Mouse (Mus musculus) C2C12 (cell line): ENCODE data around the gene Pop5. TPM values are rescaled to one million over a fixed set of nuclear protein-coding genes. Genes with fewer than 3 reads are reported as not detected.

Experiments
- H3K27me3 ChIP-seq: one replicate; pipeline ENCODE4 v1.6.1; 2011; ENCODE audit not compliant: control insufficient read depth, insufficient read depth, insufficient read length
- H3K36me3 ChIP-seq: one replicate; pipeline ENCODE4 v1.6.1; 2011; ENCODE audit not compliant: control insufficient read depth, insufficient read depth
- H3K4me3 ChIP-seq: one replicate; pipeline ENCODE4 v1.5.1; 2011; ENCODE audit warnings: mild to moderate bottlenecking, control low read depth; ENCODE audit not compliant: poor library complexity, insufficient read depth, severe bottlenecking
- H3K79me2 ChIP-seq: one replicate; pipeline ENCODE4 v1.6.1; 2011; ENCODE audit not compliant: control insufficient read depth, insufficient read depth
- H3K79me3 ChIP-seq: one replicate; pipeline ENCODE4 v1.6.1; 2011; ENCODE audit warnings: low read depth, control low read depth
- H3ac ChIP-seq: one replicate; pipeline ENCODE3; 2011; ENCODE audit warnings: low read depth; ENCODE audit not compliant: control insufficient read depth, insufficient read length
- CEBPB ChIP-seq: IDR thresholded peaks from one replicate; pipeline ENCODE4 v1.6.1; 2011; ENCODE audit warnings: low read depth, mild to moderate bottlenecking, control low read depth, moderate library complexity
- CTCF ChIP-seq: IDR thresholded peaks from one replicate; pipeline ENCODE4 v1.5.1; 2011; ENCODE audit not compliant: control insufficient read depth, insufficient read depth, insufficient read length
- FOSL1 ChIP-seq: IDR thresholded peaks from one replicate; pipeline ENCODE4 v1.8.0; 2011; ENCODE audit warnings: mild to moderate bottlenecking, low read length; ENCODE audit not compliant: poor library complexity, insufficient read depth, severe bottlenecking
- MAX ChIP-seq: IDR thresholded peaks from one replicate; pipeline ENCODE4 v1.6.1; 2011; ENCODE audit warnings: mild to moderate bottlenecking, control low read depth
- MYOD1 ChIP-seq: IDR thresholded peaks from one replicate; pipeline ENCODE4 v1.6.1; 2011; ENCODE audit warnings: low read depth; ENCODE audit not compliant: control insufficient read depth, insufficient read length
- MYOG ChIP-seq: IDR thresholded peaks from one replicate; pipeline ENCODE4 v1.6.1; 2011; ENCODE audit not compliant: control insufficient read depth, insufficient read length; ENCODE audit errors: extremely low read depth
- USF1 ChIP-seq: IDR thresholded peaks from one replicate; pipeline ENCODE4 v1.6.1; 2011; ENCODE audit warnings: low read depth, mild to moderate bottlenecking, control low read depth, moderate library complexity
- polyA plus RNA-seq: library from polyadenylated mRNA; unstranded; fragments of >200 nt; fragmentation: generic; extraction: Trizol; gene quantifications from one replicate; pipeline ENCODE4 v1.2.1, GENCODE M21; 2012; ENCODE audit warnings: missing spikeins

The Pop5 gene
- polyA plus RNA-seq, 1 experiment: 141 TPM

DNA sequence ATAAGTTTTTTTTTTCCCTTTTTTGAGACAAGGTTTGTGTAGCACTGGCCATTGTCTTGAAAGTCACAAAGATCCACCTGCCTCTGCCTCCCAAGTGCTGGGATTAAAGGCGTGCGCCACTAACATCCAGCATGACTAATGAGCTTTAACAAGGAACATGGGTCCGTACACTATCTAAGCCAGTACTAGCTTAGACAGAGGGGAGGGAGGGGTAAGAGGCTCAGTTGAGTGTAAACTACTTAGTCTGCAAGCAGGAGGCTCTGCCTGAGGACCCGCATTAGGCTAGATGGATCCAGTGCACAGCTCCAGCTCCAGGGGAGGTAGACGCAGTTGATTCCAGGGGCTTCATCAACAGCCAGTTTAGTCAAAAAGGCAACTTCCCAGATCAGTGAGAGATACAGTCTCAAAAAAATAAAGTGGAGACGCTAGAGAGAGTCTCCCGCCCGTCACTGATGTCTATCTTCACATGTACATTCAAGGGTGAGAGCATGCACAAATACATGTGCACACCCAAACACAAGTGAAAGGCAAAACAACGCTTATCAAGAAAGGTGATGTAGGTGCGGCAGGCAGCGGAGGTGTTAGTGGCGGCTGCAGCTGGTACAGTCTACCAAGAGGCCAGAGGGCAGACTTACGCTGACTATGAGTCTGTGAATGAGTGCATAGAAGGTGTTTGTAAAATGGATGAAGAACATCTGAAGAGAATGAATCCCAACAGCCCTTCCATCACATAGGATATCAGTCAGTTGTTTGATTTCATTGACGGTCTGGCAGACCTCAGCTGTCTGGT lies 27.1 kb downstream of the Pop5 start:
- Histone ChIP-seq H3K4me3 (no peak overlapping the region), H3K79me2 (peaks cover 75% of the 10 kb centered on the region), H3ac (no peak overlapping the region), H3K36me3 (peaks cover 33% of the 10 kb centered on the region), H3K27me3 (no peaks in the 10 kb centered on the region), H3K79me3 (peaks cover 58% of the 10 kb centered on the region)
- TF ChIP-seq USF1: no peak
- no peak for TF ChIP-seq FOSL1
- no peak for TF ChIP-seq CTCF
- no peak for TF ChIP-seq MYOD1
- no peak for TF ChIP-seq MAX
- no peak for TF ChIP-seq MYOG
- TF ChIP-seq CEBPB: no peak

- no peak for TF ChIP-seq CEBPB
- no peak for TF ChIP-seq USF1
- TF ChIP-seq MAX: no peak
- no peak for TF ChIP-seq FOSL1
- TF ChIP-seq MYOG: no peak
- no peak for TF ChIP-seq MYOD1
- no peak for TF ChIP-seq CTCF
- H3ac ChIP-seq: no peak overlapping the region
These were observed 30.7 kb downstream of the Pop5 start for GRCm38 (mm10) chr5:115266340-115266739.

DNA sequence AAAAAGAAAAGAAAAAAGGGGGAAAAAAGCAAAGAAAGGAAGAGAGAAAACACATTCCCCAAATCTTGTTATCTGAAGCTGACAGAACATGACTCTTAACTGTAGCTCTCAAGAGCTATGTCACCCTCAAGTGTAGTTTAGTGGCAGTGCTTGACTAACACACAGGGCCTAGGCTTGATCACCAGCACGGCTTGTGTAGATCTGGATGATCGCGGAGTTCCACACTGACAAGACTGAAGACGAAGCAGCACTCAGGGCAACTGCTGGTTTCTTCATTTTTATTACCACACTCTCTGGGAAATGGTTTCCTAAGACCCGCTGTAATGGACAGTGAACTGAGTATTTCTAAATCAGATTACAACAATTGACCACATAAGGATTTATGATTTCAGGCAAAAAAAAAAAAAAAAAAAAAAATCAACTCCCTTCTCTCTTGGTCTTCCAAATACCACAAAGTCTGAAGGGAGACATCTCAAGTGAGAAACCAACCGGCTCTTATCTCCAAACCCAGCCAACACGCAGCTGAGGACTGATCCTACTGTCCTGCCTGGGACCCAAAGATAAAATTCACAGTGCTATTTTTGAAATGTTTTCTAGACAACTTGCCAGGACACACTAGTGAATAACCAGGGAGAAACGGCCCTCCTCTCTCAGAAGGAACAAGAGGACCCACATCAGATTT lies 31.3 kb downstream of the Pop5 start:
- H3K79me2 ChIP-seq: peaks cover 100% of the 10 kb centered on the region
- no peak overlapping the region for H3ac ChIP-seq
- H3K4me3 ChIP-seq: no peak overlapping the region
- no peaks in the 10 kb centered on the region for H3K27me3 ChIP-seq
- H3K36me3 ChIP-seq: peaks cover 32% of the 10 kb centered on the region
- H3K79me3 ChIP-seq: peaks cover 89% of the 10 kb centered on the region
- no peak for TF ChIP-seq CEBPB
- TF ChIP-seq MYOD1: no peak
- TF ChIP-seq MAX: no peak
- TF ChIP-seq CTCF: no peak
- no peak for TF ChIP-seq FOSL1
- no peak for TF ChIP-seq USF1
- no peak for TF ChIP-seq MYOG

More at GRCm38 (mm10) chr5:115266340-115266739, 30.7 kb downstream of the Pop5 start:
- Histone ChIP-seq H3K79me3 (peaks cover 89% of the 10 kb centered on the region), H3K79me2 (peaks cover 100% of the 10 kb centered on the region), H3K36me3 (peaks cover 32% of the 10 kb centered on the region), H3K4me3 (no peak overlapping the region), H3K27me3 (no peaks in the 10 kb centered on the region)

DNA sequence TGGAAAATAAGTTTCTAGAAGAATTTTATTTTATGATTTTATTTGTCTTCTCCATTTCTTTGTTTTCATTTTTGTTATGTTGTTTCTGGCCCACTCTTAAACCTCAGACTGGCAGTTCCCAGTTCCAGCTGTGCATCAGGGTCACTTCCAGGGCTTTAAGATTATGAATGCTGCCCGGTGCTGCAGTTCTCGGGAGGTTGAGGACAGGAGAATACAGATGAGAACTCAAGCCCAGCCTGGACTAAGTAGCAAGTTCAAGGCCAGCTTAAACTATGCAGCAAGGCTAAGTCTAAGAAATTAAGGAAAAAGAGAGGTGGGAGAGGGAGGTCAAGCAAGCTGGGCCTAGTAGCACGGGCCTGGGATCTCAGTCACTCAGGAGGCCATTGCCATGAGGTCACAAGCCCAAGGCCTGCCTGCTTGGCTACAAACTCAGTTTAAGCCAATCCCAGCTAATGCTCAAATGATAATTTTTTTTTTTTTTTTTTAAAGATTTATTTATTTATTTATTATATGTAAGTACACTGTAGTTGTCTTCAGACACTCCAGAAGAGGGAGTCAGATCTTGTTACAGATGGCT lies 31.9 kb downstream of the Pop5 start:
- H3K79me3 ChIP-seq: peaks cover 86% of the 10 kb centered on the region
- peaks cover 100% of the 10 kb centered on the region for H3K79me2 ChIP-seq
- TF ChIP-seq USF1: no peak
- TF ChIP-seq FOSL1: no peak
- no peak for TF ChIP-seq CTCF
- TF ChIP-seq MYOD1: no peak
- TF ChIP-seq CEBPB: no peak
- TF ChIP-seq MAX: no peak
- no peak for TF ChIP-seq MYOG
- H3K27me3 ChIP-seq: no peaks in the 10 kb centered on the region
- no peak overlapping the region for H3ac ChIP-seq
- H3K36me3 ChIP-seq: peaks cover 26% of the 10 kb centered on the region
- H3K4me3 ChIP-seq: no peak overlapping the region

DNA sequence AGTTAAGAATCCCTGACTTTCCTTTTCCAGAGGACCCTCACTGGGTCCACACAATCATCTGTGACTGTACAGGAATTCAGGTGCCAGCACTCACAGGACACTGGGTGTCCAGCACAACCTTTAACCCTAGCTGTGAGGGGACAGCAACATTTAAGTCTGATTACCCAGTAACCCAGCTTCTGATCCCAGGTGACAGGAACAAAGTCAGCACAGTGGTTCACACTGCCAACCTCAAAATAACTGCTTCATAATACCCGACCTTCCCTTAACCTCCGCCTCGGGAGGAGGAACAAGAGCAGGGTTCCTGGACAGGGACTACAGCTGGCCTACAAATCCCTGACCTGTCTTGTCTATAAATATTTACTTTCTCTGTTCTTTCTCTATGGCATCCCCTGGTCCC lies 32.6 kb downstream of the Pop5 start:
- H3K4me3 ChIP-seq: no peak overlapping the region
- H3K36me3 ChIP-seq: peaks cover 22% of the 10 kb centered on the region
- H3K79me3 ChIP-seq: peaks cover 79% of the 10 kb centered on the region
- H3ac ChIP-seq: no peak overlapping the region
- TF ChIP-seq USF1 (no peak), CEBPB (no peak), MYOD1 (no peak), MAX (no peak), FOSL1 (no peak), MYOG (no peak), CTCF (no peak)
- no peaks in the 10 kb centered on the region for H3K27me3 ChIP-seq
- peaks cover 94% of the 10 kb centered on the region for H3K79me2 ChIP-seq
